Mouse (Mus musculus) liver, postnatal 0 days (tissue): ENCODE results near the gene Phyhd1. TPM values are rescaled to one million over a fixed set of nuclear protein-coding genes. Genes with fewer than 3 reads are reported as not detected.

Experiments
- ATAC-seq: fragments of 200-750 bp; cut with Nextera tagmentation; 2 replicates; pipeline ENCODE4 v1.8.0; 2017; ENCODE audit warnings: mild to moderate bottlenecking, moderate library complexity
- DNase-seq: peaks from one replicate; pipeline ENCODE4 v3.0.0-alpha.2; 2016
- H3K27ac ChIP-seq: fragments of 300-500 bp; sonication (generic); 2 replicates; pipeline ENCODE4 v1.5.1; 2014; ENCODE audit warnings: antibody characterized with exemption, moderate library complexity, mild to moderate bottlenecking, low read depth
- H3K27me3 ChIP-seq: fragments of 300-500 bp; sonication (generic); 2 replicates; pipeline ENCODE4 v1.6.1; 2014; ENCODE audit warnings: low read length, control low read depth, mixed read lengths; ENCODE audit not compliant: insufficient read depth
- H3K36me3 ChIP-seq: fragments of 300-500 bp; sonication (generic); replicated peaks from 2 replicates; pipeline ENCODE4 v1.6.1; 2014; ENCODE audit warnings: mild to moderate bottlenecking, control low read depth, low read length, moderate library complexity, mixed read lengths; ENCODE audit not compliant: insufficient read depth
- H3K4me1 ChIP-seq: fragments of 300-500 bp; sonication (generic); 2 replicates; pipeline ENCODE4 v1.6.1; 2014; ENCODE audit warnings: antibody characterized with exemption, mild to moderate bottlenecking, control low read depth; ENCODE audit not compliant: insufficient read depth
- H3K4me2 ChIP-seq: fragments of 300-500 bp; sonication (generic); 2 replicates; pipeline ENCODE4 v1.6.1; 2014; ENCODE audit warnings: low read depth, mild to moderate bottlenecking, low read length, moderate library complexity, mixed read lengths
- H3K4me3 ChIP-seq: fragments of 300-500 bp; sonication (generic); 2 replicates; pipeline ENCODE4 v1.5.1; 2014; ENCODE audit warnings: low read depth, low read length
- H3K9ac ChIP-seq: fragments of 300-500 bp; sonication (generic); replicated peaks from 2 replicates; pipeline ENCODE4 v1.6.1; 2014; ENCODE audit warnings: mild to moderate bottlenecking, moderate library complexity
- H3K9me3 ChIP-seq: fragments of 300-500 bp; sonication (generic); 2 replicates; pipeline ENCODE4 v1.6.1; 2016; ENCODE audit warnings: mild to moderate bottlenecking, control low read depth, low read length, mixed read lengths
- CTCF ChIP-seq: sonication (generic); IDR thresholded peaks from 2 replicates; pipeline ENCODE4 v1.5.1; 2016; ENCODE audit warnings: antibody characterized with exemption, low read depth
- EP300 ChIP-seq: IDR thresholded peaks from 2 replicates; pipeline ENCODE4 v1.6.1; 2016; ENCODE audit warnings: antibody characterized with exemption, low read depth, mild to moderate bottlenecking
- WGBS: fragments of 180-500 bp; shearing (Covaris S2); extraction: QIAGEN DNeasy Blood & Tissue Kit; methylation state at CpG from one replicate; pipeline ENCODE4 v1.1.7; 2014; ENCODE audit not compliant: insufficient replicate concordance; 5-methylcytosine and 5-hydroxymethylcytosine counted together
- polyA plus RNA-seq: library from polyadenylated mRNA; unstranded; fragments of >200 nt; fragmentation: Nextera tagmentation; extraction: Ambion mirVana; gene quantifications from 2 replicates; pipeline ENCODE4 v1.2.1, GENCODE M21; 2015

Phyhd1 gene
- polyA plus RNA-seq, result 19.3 and 23.2 TPM in 2 replicates

DNA sequence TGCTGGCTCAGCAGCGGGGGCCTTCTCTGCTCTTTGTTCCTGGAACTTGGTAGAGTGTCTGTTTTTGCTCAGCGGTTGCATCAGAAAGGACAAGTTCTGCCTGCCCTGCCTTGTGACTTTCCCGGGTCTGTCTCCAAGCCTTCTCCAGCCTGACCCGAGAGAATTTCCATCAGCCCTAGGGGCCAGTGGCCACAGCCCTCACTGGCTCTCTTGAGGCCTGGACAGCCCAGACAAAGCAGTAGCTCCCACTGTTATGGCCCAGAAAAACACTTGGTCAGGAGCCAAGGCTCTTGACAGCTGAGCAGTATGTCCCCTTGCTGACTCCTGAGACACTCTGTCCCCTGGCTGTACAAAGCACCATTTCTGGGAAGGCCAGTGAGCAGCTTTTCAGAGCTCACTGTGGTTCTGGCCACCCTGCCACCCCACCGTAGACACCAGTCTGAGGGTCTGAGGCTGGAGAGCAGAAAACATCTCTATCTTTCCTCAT, at the start of gene Phyhd1:
Gene Phyhd1 (plus strand): TSS at position 437 of the 487 bp plus-strand sequence.
- Histone ChIP-seq H3K4me1 (peaks cover 44% of the 10 kb centered on the region), H3K4me2 (peak within 1 kb of the TSS; percentile 69), H3K9ac (peak within 1 kb of the TSS; percentile 55), H3K9me3 (no peaks in the 10 kb centered on the region), H3K27me3 (no peaks in the 10 kb centered on the region), H3K36me3 (peaks cover 34% of the 10 kb centered on the region), H3K27ac (peak within 1 kb of the TSS; percentile 91), H3K4me3 (peak within 1 kb of the TSS; percentile 27)
- 57% methylated on average over 5 of the region's 5 CpGs for WGBS
- DNase-seq (peak; percentile 39), ATAC-seq (peak; percentile 12)
- TF ChIP-seq EP300, result no peak
- no peak for TF ChIP-seq CTCF

DNA sequence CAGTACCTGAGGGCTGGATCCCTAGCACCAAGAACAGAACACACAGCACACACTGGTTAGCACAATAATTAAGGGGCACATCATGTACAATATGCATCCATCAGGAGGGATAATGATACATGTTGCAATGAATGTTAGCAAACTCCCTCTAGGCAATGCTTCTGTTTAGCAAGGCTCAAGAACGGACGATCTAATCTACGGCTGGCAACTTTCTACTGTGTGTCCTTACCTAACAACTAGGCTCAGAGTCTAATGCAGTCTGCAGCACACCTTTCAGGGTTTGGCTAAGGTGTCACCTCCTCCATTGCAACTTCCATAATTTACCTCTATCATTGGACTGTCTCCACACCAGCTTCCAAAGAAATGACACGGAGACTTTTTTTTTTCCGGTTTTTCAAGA, 49.7 kb upstream of the Phyhd1 start:
- ATAC-seq, result no peak
- no peak overlapping the region for H3K27ac ChIP-seq
- no peak for TF ChIP-seq CTCF
- TF ChIP-seq EP300, result no peak
- no peak overlapping the region for H3K9ac ChIP-seq
- H3K4me2 ChIP-seq, result no peak overlapping the region
- WGBS, result 87% methylated on average over 5 of the region's 5 CpGs
- H3K36me3 ChIP-seq, result no peaks in the 10 kb centered on the region
- no peak overlapping the region for H3K4me3 ChIP-seq
- no peaks in the 10 kb centered on the region for H3K27me3 ChIP-seq
- H3K4me1 ChIP-seq, result peaks cover 14% of the 10 kb centered on the region
- H3K9me3 ChIP-seq, result no peaks in the 10 kb centered on the region
- DNase-seq, result no peak

- no peak for ATAC-seq
- no peak overlapping the region for H3K4me3 ChIP-seq
- no peak for DNase-seq
- H3K9me3 ChIP-seq, result no peaks in the 10 kb centered on the region
- 34% methylated on average over 5 of the region's 5 CpGs for WGBS
- H3K36me3 ChIP-seq, result peaks cover 5% of the 10 kb centered on the region
- peak overlapping the region; percentile 87 for H3K27ac ChIP-seq
- TF ChIP-seq EP300 (no peak), CTCF (0 out of 2 replicates have a peak, but pooled peaks have one; percentile 5)
- no peak overlapping the region for H3K9ac ChIP-seq
- H3K4me1 ChIP-seq, result peaks cover 31% of the 10 kb centered on the region
- no peak overlapping the region for H3K4me2 ChIP-seq
- H3K27me3 ChIP-seq, result no peaks in the 10 kb centered on the region
These were observed 30.4 kb upstream of the Phyhd1 start for GRCm38 (mm10) chr2:30235593-30235992.

DNA sequence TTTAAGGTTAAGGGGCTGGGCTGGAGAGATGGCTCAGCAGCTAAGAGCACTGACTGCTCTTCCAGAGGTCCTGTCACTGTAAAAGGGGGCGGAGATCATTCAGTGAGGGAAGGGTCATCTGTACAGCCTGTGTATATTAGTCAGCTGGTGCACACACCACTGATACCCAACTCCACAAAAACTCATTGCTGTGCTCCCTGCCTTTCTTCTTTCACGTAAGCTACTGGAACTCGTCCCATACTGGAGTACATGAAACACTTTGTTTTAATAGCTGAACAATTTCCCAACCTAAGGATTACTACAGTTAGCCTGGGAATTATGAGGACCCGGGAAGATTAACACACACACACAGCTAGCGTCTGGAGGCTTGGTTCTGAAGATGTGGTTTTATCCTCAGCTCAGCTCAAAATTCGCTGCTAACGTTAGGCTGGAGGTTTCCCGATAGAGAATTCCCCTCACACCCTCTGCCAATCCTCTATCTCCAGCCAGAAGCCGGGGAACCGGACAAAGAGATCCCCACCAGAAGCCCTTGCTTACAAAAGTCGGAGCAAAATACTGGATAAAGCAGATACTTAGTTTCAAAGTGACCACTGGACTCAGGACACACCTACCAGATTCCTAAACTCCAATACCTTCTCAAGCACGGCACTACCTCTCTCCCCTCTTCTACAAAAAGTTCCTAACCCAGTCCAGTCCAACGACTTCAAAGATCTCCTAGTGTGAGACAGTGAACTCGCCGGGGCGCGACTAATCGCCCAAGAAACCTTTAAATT, 29.4 kb upstream of the Phyhd1 start:
- DNase-seq, result no peak

GRCm38 (mm10) chr2:30237199-30237880, 28.7 kb upstream of the Phyhd1 start, which contains the start of gene Lrrc8a:
Gene Lrrc8a (plus strand): TSS chr2:30237715.
- peak within 1 kb of the TSS; percentile 97 for H3K9ac ChIP-seq
- DNase-seq, result peak; percentile 100
- H3K4me3 ChIP-seq, result peak within 1 kb of the TSS; percentile 94
- H3K36me3 ChIP-seq, result peaks cover 20% of the 10 kb centered on the region
- WGBS, result 1% methylated on average over 66 of the region's 67 CpGs
- ATAC-seq, result peak; percentile 92
- no peaks in the 10 kb centered on the region for H3K27me3 ChIP-seq
- H3K4me2 ChIP-seq, result peak within 1 kb of the TSS; percentile 88
- no peaks in the 10 kb centered on the region for H3K9me3 ChIP-seq
- peaks cover 43% of the 10 kb centered on the region for H3K4me1 ChIP-seq
- peak within 1 kb of the TSS; percentile 87 for H3K27ac ChIP-seq
- peak; percentile 69; the same call in 1 of the 2 replicates for TF ChIP-seq EP300
- TF ChIP-seq CTCF, result peak; percentile 67

More for the DNA sequence above, 29.4 kb upstream of the Phyhd1 start:
- H3K4me2 ChIP-seq, result peak overlapping the region; percentile 88
- WGBS, result 2% methylated on average over 18 of the region's 18 CpGs
- no peak for ATAC-seq
- peaks cover 15% of the 10 kb centered on the region for H3K36me3 ChIP-seq
- peak overlapping the region; percentile 97 for H3K9ac ChIP-seq
- peaks cover 38% of the 10 kb centered on the region for H3K4me1 ChIP-seq
- TF ChIP-seq EP300 (no peak), CTCF (no peak)
- peak overlapping the region; percentile 94 for H3K4me3 ChIP-seq
- H3K27me3 ChIP-seq, result no peaks in the 10 kb centered on the region
- no peaks in the 10 kb centered on the region for H3K9me3 ChIP-seq
- H3K27ac ChIP-seq, result peak overlapping the region; percentile 87

DNA sequence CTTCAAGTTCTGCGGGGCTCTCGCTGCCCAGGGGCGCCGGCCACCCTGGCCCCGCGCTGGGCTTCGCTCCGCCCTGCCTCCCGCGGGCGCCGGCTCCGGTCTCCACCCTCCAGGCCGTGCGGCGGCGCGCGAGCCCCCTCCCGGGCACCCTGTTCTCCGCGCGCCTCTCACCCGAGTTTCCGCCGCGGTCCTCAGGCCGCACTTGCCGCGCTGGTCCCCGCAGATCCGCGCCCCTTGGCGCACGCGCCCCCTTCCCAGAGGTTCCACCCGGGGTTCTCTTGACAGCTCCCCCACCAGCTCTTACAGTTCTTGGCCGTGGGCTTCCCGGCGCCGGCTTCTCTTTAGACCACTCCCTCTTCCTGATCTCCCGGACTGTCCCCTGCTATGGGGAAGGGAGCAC, 28.1 kb upstream of the Phyhd1 start:
- DNase-seq, result no peak
- TF ChIP-seq EP300, result no peak
- no peak for TF ChIP-seq CTCF

More for the DNA sequence above, 28.1 kb upstream of the Phyhd1 start:
- Histone ChIP-seq H3K36me3 (peaks cover 21% of the 10 kb centered on the region), H3K9ac (peak overlapping the region; percentile 97), H3K27me3 (no peaks in the 10 kb centered on the region), H3K4me1 (peaks cover 48% of the 10 kb centered on the region), H3K9me3 (no peaks in the 10 kb centered on the region), H3K4me3 (peak overlapping the region; percentile 94), H3K27ac (peak overlapping the region; percentile 87), H3K4me2 (peak overlapping the region; percentile 88)
- 0% methylated on average over 39 of the region's 42 CpGs for WGBS
- peak; percentile 63 for ATAC-seq
